Mouse (Mus musculus) left cerebral cortex, postnatal 4 days (tissue): ENCODE results near the gene Gpt2. TPM values are rescaled to one million over a fixed set of nuclear protein-coding genes. Genes with fewer than 3 reads are reported as not detected.

Experiments used
- DNase-seq: peaks from one replicate; pipeline ENCODE4 v3.0.0-alpha.2; 2022
- intact Hi-C: fragments of 180-260 bp; cut with DNase I; formaldehyde crosslinking; loops from one replicate; pipeline ENCODE4 v1.15.1; 2025
- total RNA-seq, 2 experiments: library from RNA; stranded (reverse); gene quantifications; 2 replicates each; pipeline ENCODE4 v1.2.3; 2021

Gpt2 gene
- total RNA-seq, 2 experiments from 2014 or later = 40.0 to 40.9 TPM

DNA sequence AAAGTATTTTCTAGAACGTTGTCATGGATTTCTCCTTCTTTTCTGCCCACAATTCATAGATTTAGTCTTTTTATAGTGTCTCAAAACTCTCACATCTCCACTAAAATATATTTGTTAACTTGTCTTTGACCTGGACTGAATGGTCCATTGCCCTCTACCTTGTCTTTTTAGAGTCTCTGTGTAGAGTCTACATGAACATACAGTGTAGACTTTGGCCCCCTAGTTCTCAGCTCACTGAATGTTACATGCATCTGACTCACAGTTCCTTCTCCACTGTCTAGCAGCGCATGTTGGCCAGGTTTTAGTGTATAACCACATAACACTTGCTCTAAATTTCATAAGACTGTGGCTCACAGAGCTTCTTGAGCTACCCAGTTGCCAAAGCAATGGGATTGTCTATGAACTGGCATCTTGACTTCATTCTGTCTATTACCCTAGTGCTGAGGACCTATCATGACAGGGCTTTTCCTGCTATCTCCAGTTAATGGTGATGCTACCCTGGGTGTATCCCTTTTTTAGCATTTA is 81.7 kb downstream of the Gpt2 start:
- no peak for DNase-seq
- intact Hi-C loops = no loop called here

Other genes starting within 250 kb of the Gpt2 start
- 10 to 100 TPM; 45.3 to 45.9 TPM for gene Orc6, start 192.9 kb upstream of the Gpt2 start, total RNA-seq
- 100 to 1,000 TPM; 144 to 149 TPM for gene Vps35, start 192.8 kb upstream of the Gpt2 start, total RNA-seq
- gene Mylk3, start 106.2 kb upstream of the Gpt2 start, total RNA-seq = under 1 TPM; 0.12 to 0.20 TPM
- 10 to 100 TPM; 20.0 to 23.3 TPM for gene 4921524J17Rik, start 59.7 kb upstream of the Gpt2 start, total RNA-seq
- gene Dnaja2, start 62.8 kb downstream of the Gpt2 start, total RNA-seq = 100 to 1,000 TPM; 158 to 169 TPM
- gene Neto2, start 208.3 kb downstream of the Gpt2 start, total RNA-seq = 100 to 1,000 TPM; 174 to 186 TPM